Mouse (Mus musculus) liver, adult 2 months (tissue): ENCODE measurements around the gene Hopx. TPM values are rescaled to one million over a fixed set of nuclear protein-coding genes. Genes with fewer than 3 reads are reported as not detected.

Experiments
- DNase-seq: peaks from one replicate; pipeline ENCODE4 v3.0.0-alpha.2; 2011; ENCODE audit warnings: low read depth, low spot score; ENCODE audit errors: extremely low read depth
- H3K27ac ChIP-seq: fragments of 200-500 bp; replicated peaks from 2 replicates; pipeline ENCODE4 v1.5.1; 2012; ENCODE audit warnings: low read depth, mild to moderate bottlenecking, control low read depth, inconsistent platforms, low read length; ENCODE audit not compliant: insufficient read depth
- H3K27me3 ChIP-seq: fragments of 200-500 bp; 2 replicates; pipeline ENCODE4 v1.6.1; 2012; ENCODE audit warnings: mild to moderate bottlenecking, moderate library complexity, low read length, inconsistent platforms; ENCODE audit not compliant: control insufficient read depth, insufficient read depth
- H3K36me3 ChIP-seq: fragments of 200-500 bp; 2 replicates; pipeline ENCODE4 v1.6.1; 2012; ENCODE audit warnings: low read length, inconsistent platforms; ENCODE audit not compliant: control insufficient read depth, insufficient read depth
- H3K4me1 ChIP-seq: fragments of 200-500 bp; 2 replicates; pipeline ENCODE4 v1.6.1; 2011; ENCODE audit warnings: low read length; ENCODE audit not compliant: control insufficient read depth, insufficient read depth
- H3K4me3 ChIP-seq: fragments of 200-500 bp; 2 replicates; pipeline ENCODE4 v1.5.1; 2011; ENCODE audit warnings: low read depth, mild to moderate bottlenecking, control low read depth, low read length, moderate library complexity; ENCODE audit not compliant: insufficient read depth
- H3K79me2 ChIP-seq: fragments of 200-500 bp; 2 replicates; pipeline ENCODE4 v1.6.1; 2012; ENCODE audit warnings: inconsistent platforms, mild to moderate bottlenecking, low read length, moderate library complexity; ENCODE audit not compliant: control insufficient read depth, insufficient read depth
- H3K9ac ChIP-seq: fragments of 200-500 bp; 2 replicates; pipeline ENCODE4 v1.6.1; 2012; ENCODE audit warnings: low read depth, mild to moderate bottlenecking, control low read depth, inconsistent platforms, low read length
- CTCF ChIP-seq: fragments of 200-500 bp; IDR thresholded peaks from 2 replicates; pipeline ENCODE4 v1.5.1; 2011; ENCODE audit warnings: low read depth, low read length, control low read depth
- POLR2A ChIP-seq: fragments of 200-500 bp; IDR thresholded peaks from 2 replicates; pipeline ENCODE4 v1.6.1; 2011; ENCODE audit warnings: low read length, control low read depth; ENCODE audit not compliant: insufficient read depth; ENCODE audit errors: extremely low read depth
- WGBS: fragments of 180-500 bp; shearing (Covaris S2); methylation state at CpG from one replicate; pipeline ENCODE4 v1.1.7; 2018; 5-methylcytosine and 5-hydroxymethylcytosine counted together
- polyA plus RNA-seq: library from polyadenylated mRNA; depleted of rRNA; stranded (reverse); fragments of >200 nt; gene quantifications from 2 replicates; pipeline ENCODE4 v1.2.3, GENCODE M21; 2012
- total RNA-seq: library from RNA; depleted of rRNA; stranded (reverse); fragments of >200 nt; gene quantifications from 2 replicates; pipeline ENCODE4 v1.2.3, GENCODE M21; 2014

The Hopx gene
- total and polyA plus RNA-seq, 2 experiments = 77.2 to 84.9 TPM

GRCm38 (mm10) chr5:77112066-77112465, 2.9 kb downstream of the Hopx start:
- H3K4me3 ChIP-seq = no peak overlapping the region
- no peaks in the 10 kb centered on the region for H3K79me2 ChIP-seq
- H3K36me3 ChIP-seq = no peaks in the 10 kb centered on the region
- peak; percentile 87 for DNase-seq
- no peaks in the 10 kb centered on the region for H3K27me3 ChIP-seq
- TF ChIP-seq POLR2A (no peak), CTCF (no peak)
- peaks cover 21% of the 10 kb centered on the region for H3K4me1 ChIP-seq
- WGBS = 17% methylated on average over 2 of the region's 2 CpGs
- no peak overlapping the region for H3K9ac ChIP-seq
- peak overlapping the region; percentile 71 for H3K27ac ChIP-seq

DNA sequence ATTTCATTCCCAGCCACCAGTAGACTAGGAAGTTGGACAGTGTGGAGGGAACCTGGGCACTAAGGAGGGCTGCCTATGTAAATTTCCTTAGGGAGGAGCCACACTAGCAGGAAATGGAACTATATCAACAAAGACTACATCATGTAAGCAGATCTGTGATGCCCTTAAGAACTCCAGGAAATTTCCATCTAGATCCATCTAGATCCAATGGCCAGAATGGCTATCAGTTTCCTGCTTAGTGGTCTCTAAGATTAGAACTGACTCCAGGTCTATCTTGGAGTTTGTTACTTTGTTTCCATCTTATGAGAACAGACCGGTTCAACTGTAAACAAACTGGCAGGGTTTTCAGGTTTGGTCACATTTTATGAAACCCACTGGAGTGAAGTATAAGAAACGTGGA, 5.1 kb downstream of the Hopx start:
- H3K27ac ChIP-seq = no peak overlapping the region
- WGBS = 84% methylated on average over 2 of the region's 2 CpGs
- H3K9ac ChIP-seq = no peak overlapping the region
- H3K4me1 ChIP-seq = peaks cover 17% of the 10 kb centered on the region
- H3K79me2 ChIP-seq = no peaks in the 10 kb centered on the region
- no peaks in the 10 kb centered on the region for H3K36me3 ChIP-seq
- H3K27me3 ChIP-seq = no peaks in the 10 kb centered on the region
- TF ChIP-seq POLR2A (no peak), CTCF (no peak)
- no peak overlapping the region for H3K4me3 ChIP-seq
- DNase-seq = no peak

DNA sequence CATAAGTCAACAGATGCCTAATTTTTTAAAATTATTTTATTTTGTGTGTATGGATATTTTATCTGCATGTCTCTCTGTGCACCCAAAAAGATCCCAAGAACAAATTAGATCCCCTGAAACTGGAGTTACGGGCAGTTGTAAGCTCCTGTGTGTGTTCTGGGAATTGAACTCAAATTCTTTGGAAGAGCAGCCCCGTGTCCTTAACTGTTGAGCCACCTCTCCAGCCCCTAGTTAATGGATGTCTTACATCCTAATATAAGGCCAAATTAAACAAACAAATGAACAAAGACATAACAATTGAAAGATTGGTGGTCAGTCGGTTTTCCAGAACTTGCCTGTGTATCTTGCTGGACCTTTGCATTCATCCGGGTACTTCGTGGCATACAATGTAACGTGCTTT, 6.1 kb downstream of the Hopx start:
- Histone ChIP-seq H3K79me2 (no peaks in the 10 kb centered on the region), H3K4me1 (peaks cover 17% of the 10 kb centered on the region), H3K9ac (no peak overlapping the region), H3K4me3 (no peak overlapping the region), H3K36me3 (no peaks in the 10 kb centered on the region), H3K27ac (peak overlapping the region; percentile 33; the same call in 1 of the 2 replicates), H3K27me3 (no peaks in the 10 kb centered on the region)
- TF ChIP-seq POLR2A (no peak), CTCF (no peak)
- DNase-seq = peak; percentile 59
- 47% methylated on average over 6 of the region's 6 CpGs for WGBS

DNA sequence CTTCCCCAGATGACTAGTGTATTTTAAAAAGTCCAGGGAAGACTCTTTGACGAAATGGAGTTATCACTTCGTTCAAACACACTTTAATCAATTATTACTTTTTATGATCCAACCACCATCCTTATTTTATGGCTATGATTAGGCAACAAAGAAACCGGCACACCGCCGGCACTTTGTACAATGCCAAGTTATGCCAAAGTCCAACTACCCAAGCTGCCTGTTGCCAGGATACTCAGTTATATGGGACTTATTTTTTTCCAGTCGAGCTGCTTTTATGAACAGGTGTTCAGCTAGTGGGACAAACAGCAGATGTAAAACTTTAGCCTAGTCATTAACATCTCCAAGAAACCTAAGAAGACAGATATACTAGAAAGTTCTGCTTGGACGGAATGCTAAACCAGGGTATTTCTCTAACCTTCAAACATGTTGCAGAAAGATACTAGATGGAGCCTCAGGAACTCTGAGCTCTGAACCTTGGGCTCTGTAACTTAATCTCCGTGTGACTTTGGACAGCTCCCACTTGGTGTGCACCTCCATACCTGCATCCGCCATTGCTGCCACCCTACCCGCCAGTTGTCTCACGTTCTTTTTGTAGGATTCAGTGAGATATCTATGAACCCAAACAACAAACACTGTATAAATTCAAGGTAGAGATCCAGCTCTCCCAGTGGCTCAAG, 7.6 kb downstream of the Hopx start:
- 34% methylated on average over 11 of the region's 11 CpGs for WGBS
- peak; percentile 89 for DNase-seq
- Histone ChIP-seq H3K36me3 (no peaks in the 10 kb centered on the region), H3K4me3 (no peak overlapping the region), H3K9ac (no peak overlapping the region), H3K4me1 (peaks cover 13% of the 10 kb centered on the region), H3K27ac (peak overlapping the region; percentile 89), H3K27me3 (no peaks in the 10 kb centered on the region), H3K79me2 (no peaks in the 10 kb centered on the region)
- TF ChIP-seq POLR2A = no peak
- TF ChIP-seq CTCF = no peak

DNA sequence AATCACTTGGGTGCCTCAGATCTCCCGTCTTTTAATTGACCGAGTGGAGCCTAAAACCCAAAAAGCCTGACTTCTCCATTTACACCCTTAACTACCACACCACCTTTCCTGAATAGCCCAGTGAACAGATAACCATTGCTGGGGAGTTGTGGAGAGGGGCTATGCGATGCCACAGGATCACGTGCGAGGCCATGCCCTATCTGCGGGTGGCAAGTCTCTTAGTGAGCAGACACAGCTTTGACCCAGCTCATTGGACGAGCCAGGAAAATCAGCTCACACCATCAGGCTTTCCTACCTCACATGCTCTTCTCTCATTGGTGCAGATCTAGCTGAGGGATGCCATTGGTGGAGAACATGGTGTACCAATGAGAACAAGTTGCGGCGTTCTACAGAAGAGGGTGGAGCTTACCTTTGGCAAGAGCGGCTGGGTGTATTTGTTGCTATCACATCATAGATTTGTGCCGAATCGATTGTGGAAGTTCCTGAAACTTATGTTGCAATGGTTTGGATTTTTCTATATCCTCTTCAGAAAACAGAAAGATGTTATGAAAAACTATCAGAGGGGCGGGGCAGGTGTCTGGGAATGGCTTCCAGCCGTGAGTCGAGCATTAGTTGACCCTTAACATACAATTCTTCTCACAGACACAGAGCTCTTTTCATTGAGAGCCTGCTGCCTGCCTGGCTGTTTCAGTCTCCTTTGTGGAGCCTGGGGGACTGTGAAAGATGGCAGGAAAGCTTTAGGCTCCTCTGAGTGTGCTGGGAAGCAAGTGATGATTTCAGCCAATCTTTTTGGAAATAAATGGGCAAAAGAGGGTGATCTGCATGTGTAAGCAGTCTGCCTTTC, 12.2 kb downstream of the Hopx start:
- peak overlapping the region; percentile 36 for H3K27ac ChIP-seq
- TF ChIP-seq CTCF = no peak
- no peak for TF ChIP-seq POLR2A
- no peak overlapping the region for H3K9ac ChIP-seq
- H3K79me2 ChIP-seq = no peaks in the 10 kb centered on the region
- peak; percentile 86 for DNase-seq
- H3K4me3 ChIP-seq = no peak overlapping the region
- H3K27me3 ChIP-seq = no peaks in the 10 kb centered on the region
- no peaks in the 10 kb centered on the region for H3K36me3 ChIP-seq
- peaks cover 27% of the 10 kb centered on the region for H3K4me1 ChIP-seq
- WGBS = 73% methylated on average over 15 of the region's 15 CpGs
